Mouse (Mus musculus) right cerebral cortex, postnatal 10 days (tissue): ENCODE measurements around the gene Cym.

Experiments
- DNase-seq, 2 experiments: peaks; one replicate each; pipeline ENCODE4 v3.0.0; 2021; ENCODE audit warnings: low spot score in 2 of 2

Cym gene

GRCm38 (mm10) chr3:107162741-107163140, 58.8 kb downstream of the Cym start:
- no peak for DNase-seq
